Mouse (Mus musculus) kidney, adult 2 months (tissue): ENCODE measurements at regions not wholly inside any gene's neighbourhood (a gene's known extent, or its start where the extent isn't known, plus 50 kb on each side); places are given as distances from the start of the nearest gene placed in this dataset.

Experiments used
- CTCF ChIP-seq: fragments of 200-500 bp; conservative IDR thresholded peaks from 2 replicates; pipeline ENCODE4 v1.5.1; 2011; ENCODE audit warnings: low read depth, mild to moderate bottlenecking, control low read depth, low read length, moderate library complexity, mixed read lengths; ENCODE audit not compliant: insufficient read depth, insufficient read length
- POLR2A ChIP-seq: fragments of 200-500 bp; IDR thresholded peaks from one replicate; pipeline ENCODE4 v1.6.1; 2011; ENCODE audit warnings: low read depth, low read length, control low read depth

- TF ChIP-seq CTCF, result no peak
- TF ChIP-seq POLR2A, result no peak
These were observed 341.4 kb downstream of the Cps1 start for GRCm38 (mm10) chr1:67464203-67464602.
